Mouse (Mus musculus): ENCODE measurements around the gene Rnf145. TPM values are rescaled to one million over a fixed set of nuclear protein-coding genes. Genes with fewer than 3 reads are reported as not detected.

Gene Rnf145
- polyA plus RNA-seq, 1 experiment from 2014 or later = 65.3 TPM

GRCm38 (mm10) chr11:44494643-44495323 lies 24.0 kb upstream of the Rnf145 start:
- Histone ChIP-seq H3K9ac (no peak overlapping the region), H3K36me3 (no peaks in the 10 kb centered on the region), H3K4me1 (peaks cover 16% of the 10 kb centered on the region), H3K4me3 (replicated peaks) (no peak overlapping the region), H3K4me2 (no peak overlapping the region), H3K27ac (no peak overlapping the region), H3K9me3 (replicated peaks) (no peaks in the 10 kb centered on the region), H3K27me3 (no peaks in the 10 kb centered on the region)
- no peak for ATAC-seq (replicated peaks; ENCODE audit: low FRiP score)
- 82% methylated on average over 5 of the region's 5 CpGs for WGBS

- H3K36me3 ChIP-seq = no peaks in the 10 kb centered on the region
- H3K9ac ChIP-seq = no peak overlapping the region
- peak; percentile 64 for ATAC-seq (replicated peaks; ENCODE audit: low FRiP score)
- no peaks in the 10 kb centered on the region for H3K9me3 ChIP-seq (replicated peaks)
- peak overlapping the region; percentile 56 for H3K27ac ChIP-seq
- no peak overlapping the region for H3K4me3 ChIP-seq (replicated peaks)
- H3K4me1 ChIP-seq = peaks cover 16% of the 10 kb centered on the region
- H3K4me2 ChIP-seq = no peak overlapping the region
- no peaks in the 10 kb centered on the region for H3K27me3 ChIP-seq
- 34% methylated on average over 3 of the region's 3 CpGs for WGBS
Measured at GRCm38 (mm10) chr11:44496217-44496616, 22.5 kb upstream of the Rnf145 start.

- Histone ChIP-seq H3K36me3 (no peaks in the 10 kb centered on the region), H3K4me3 (replicated peaks) (no peak overlapping the region), H3K9me3 (replicated peaks) (no peaks in the 10 kb centered on the region), H3K27me3 (no peaks in the 10 kb centered on the region), H3K27ac (no peak overlapping the region), H3K4me1 (peaks cover 16% of the 10 kb centered on the region), H3K9ac (no peak overlapping the region), H3K4me2 (no peak overlapping the region)
- WGBS = 57% methylated on average over 13 of the region's 13 CpGs
- no peak for ATAC-seq (replicated peaks; ENCODE audit: low FRiP score)
Measured at GRCm38 (mm10) chr11:44498412-44499272, 20.1 kb upstream of the Rnf145 start.

GRCm38 (mm10) chr11:44500966-44501365 lies 17.8 kb upstream of the Rnf145 start:
- Histone ChIP-seq H3K9ac (no peak overlapping the region), H3K36me3 (no peaks in the 10 kb centered on the region), H3K27me3 (no peaks in the 10 kb centered on the region), H3K27ac (no peak overlapping the region), H3K4me3 (replicated peaks) (no peak overlapping the region), H3K4me1 (peaks cover 15% of the 10 kb centered on the region), H3K9me3 (replicated peaks) (no peaks in the 10 kb centered on the region), H3K4me2 (no peak overlapping the region)
- no peak for ATAC-seq (replicated peaks; ENCODE audit: low FRiP score)
- 79% methylated on average over 7 of the region's 7 CpGs for WGBS

GRCm38 (mm10) chr11:44501477-44501876 lies 17.3 kb upstream of the Rnf145 start:
- 79% methylated on average over 2 of the region's 2 CpGs for WGBS
- Histone ChIP-seq H3K36me3 (no peaks in the 10 kb centered on the region), H3K27ac (no peak overlapping the region)

GRCm38 (mm10) chr11:44502931-44503330 lies 15.8 kb upstream of the Rnf145 start:
- peak; percentile 67; the same call in 1 of the 2 replicates for ATAC-seq (replicated peaks; ENCODE audit: low FRiP score)
- no peak overlapping the region for H3K9ac ChIP-seq
- no peaks in the 10 kb centered on the region for H3K9me3 ChIP-seq (replicated peaks)
- H3K27me3 ChIP-seq = no peaks in the 10 kb centered on the region
- no peak overlapping the region for H3K27ac ChIP-seq
- no peak overlapping the region for H3K4me3 ChIP-seq (replicated peaks)
- 26% methylated on average over 4 of the region's 5 CpGs for WGBS
- no peak overlapping the region for H3K4me2 ChIP-seq
- H3K4me1 ChIP-seq = peaks cover 4% of the 10 kb centered on the region; the same call in 1 of the 2 replicates
- H3K36me3 ChIP-seq = no peaks in the 10 kb centered on the region

More at GRCm38 (mm10) chr11:44501477-44501876, 17.3 kb upstream of the Rnf145 start:
- Histone ChIP-seq H3K4me3 (replicated peaks) (no peak overlapping the region), H3K9me3 (replicated peaks) (no peaks in the 10 kb centered on the region), H3K4me2 (no peak overlapping the region), H3K9ac (no peak overlapping the region), H3K27me3 (no peaks in the 10 kb centered on the region), H3K4me1 (peaks cover 10% of the 10 kb centered on the region)
- ATAC-seq (replicated peaks; ENCODE audit: low FRiP score) = no peak

- 84% methylated on average over 7 of the region's 7 CpGs for WGBS
- H3K9ac ChIP-seq = no peak overlapping the region
- ATAC-seq (replicated peaks; ENCODE audit: low FRiP score) = no peak
Measured at GRCm38 (mm10) chr11:44504146-44504545, 14.6 kb upstream of the Rnf145 start.

GRCm38 (mm10) chr11:44504761-44505160 lies 14.0 kb upstream of the Rnf145 start:
- H3K9ac ChIP-seq = no peak overlapping the region
- ATAC-seq (replicated peaks; ENCODE audit: low FRiP score) = no peak
- H3K4me1 ChIP-seq = no peaks in the 10 kb centered on the region; the same call in 1 of the 2 replicates
- H3K4me2 ChIP-seq = no peak overlapping the region
- H3K4me3 ChIP-seq (replicated peaks) = no peak overlapping the region
- no peak overlapping the region for H3K27ac ChIP-seq
- WGBS = 78% methylated on average over 3 of the region's 3 CpGs
- H3K9me3 ChIP-seq (replicated peaks) = no peaks in the 10 kb centered on the region
- H3K36me3 ChIP-seq = no peaks in the 10 kb centered on the region
- H3K27me3 ChIP-seq = no peaks in the 10 kb centered on the region

More at GRCm38 (mm10) chr11:44504146-44504545, 14.6 kb upstream of the Rnf145 start:
- H3K27ac ChIP-seq = no peak overlapping the region
- H3K36me3 ChIP-seq = no peaks in the 10 kb centered on the region
- H3K4me3 ChIP-seq (replicated peaks) = no peak overlapping the region
- no peak overlapping the region for H3K4me2 ChIP-seq
- H3K9me3 ChIP-seq (replicated peaks) = no peaks in the 10 kb centered on the region
- no peaks in the 10 kb centered on the region; the same call in 1 of the 2 replicates for H3K4me1 ChIP-seq
- no peaks in the 10 kb centered on the region for H3K27me3 ChIP-seq

GRCm38 (mm10) chr11:44508876-44509275 lies 9.9 kb upstream of the Rnf145 start:
- Histone ChIP-seq H3K4me2 (no peak overlapping the region), H3K27ac (no peak overlapping the region), H3K9me3 (replicated peaks) (no peaks in the 10 kb centered on the region), H3K36me3 (no peaks in the 10 kb centered on the region), H3K9ac (no peak overlapping the region), H3K27me3 (no peaks in the 10 kb centered on the region), H3K4me1 (no peaks in the 10 kb centered on the region; the same call in 1 of the 2 replicates), H3K4me3 (replicated peaks) (no peak overlapping the region)
- WGBS = 73% methylated on average over 4 of the region's 4 CpGs
- ATAC-seq (replicated peaks; ENCODE audit: low FRiP score) = peak; percentile 76

GRCm38 (mm10) chr11:44509906-44510305 lies 8.9 kb upstream of the Rnf145 start:
- no peak for ATAC-seq (replicated peaks; ENCODE audit: low FRiP score)
- Histone ChIP-seq H3K27me3 (no peaks in the 10 kb centered on the region), H3K36me3 (no peaks in the 10 kb centered on the region), H3K4me1 (no peaks in the 10 kb centered on the region), H3K9me3 (replicated peaks) (no peaks in the 10 kb centered on the region), H3K9ac (no peak overlapping the region), H3K4me2 (no peak overlapping the region), H3K4me3 (replicated peaks) (no peak overlapping the region), H3K27ac (no peak overlapping the region)
- WGBS = 79% methylated on average over 2 of the region's 2 CpGs

GRCm38 (mm10) chr11:44510371-44510770 lies 8.4 kb upstream of the Rnf145 start:
- H3K9ac ChIP-seq = no peak overlapping the region
- no peak overlapping the region for H3K4me3 ChIP-seq (replicated peaks)
- H3K36me3 ChIP-seq = no peaks in the 10 kb centered on the region
- no peak for ATAC-seq (replicated peaks; ENCODE audit: low FRiP score)
- no peaks in the 10 kb centered on the region for H3K4me1 ChIP-seq
- no peak overlapping the region for H3K4me2 ChIP-seq
- no peak overlapping the region for H3K27ac ChIP-seq
- no peaks in the 10 kb centered on the region for H3K27me3 ChIP-seq
- WGBS = 83% methylated on average over 7 of the region's 7 CpGs
- no peaks in the 10 kb centered on the region for H3K9me3 ChIP-seq (replicated peaks)

Data from kidney, embryonic 15.5 days (tissue).